Mouse (Mus musculus) adrenal gland, postnatal 10 days (tissue): Measurements from ENCODE around the gene Cacnb4. TPM values are rescaled to one million over a fixed set of nuclear protein-coding genes. Genes with fewer than 3 reads are reported as not detected.
A peak's percentile ranks its signal among the peaks of the same experiment; 100 is the strongest.

Experiments used
- DNase-seq: peaks from one replicate; pipeline ENCODE4 v3.0.0; 2021; ENCODE audit warnings: mixed read lengths
- total RNA-seq, 2 experiments: library from RNA; stranded (reverse); gene quantifications; 2 replicates each; pipeline ENCODE4 v1.2.3; 2021

The Cacnb4 gene
- total RNA-seq, 2 experiments from 2014 or later, result 0.36 to 1.4 TPM

GRCm38 (mm10) chr2:52567421-52567820, 109.2 kb downstream of the Cacnb4 start:
- DNase-seq, result no peak

GRCm38 (mm10) chr2:52563277-52563676, 113.4 kb downstream of the Cacnb4 start:
- no peak for DNase-seq

GRCm38 (mm10) chr2:52562356-52562755, 114.3 kb downstream of the Cacnb4 start:
- no peak for DNase-seq

GRCm38 (mm10) chr2:52561137-52561536, 115.5 kb downstream of the Cacnb4 start:
- no peak for DNase-seq

GRCm38 (mm10) chr2:52560266-52560665, 116.4 kb downstream of the Cacnb4 start:
- no peak for DNase-seq

GRCm38 (mm10) chr2:52558411-52558810, 118.2 kb downstream of the Cacnb4 start:
- peak; percentile 7 for DNase-seq

DNA sequence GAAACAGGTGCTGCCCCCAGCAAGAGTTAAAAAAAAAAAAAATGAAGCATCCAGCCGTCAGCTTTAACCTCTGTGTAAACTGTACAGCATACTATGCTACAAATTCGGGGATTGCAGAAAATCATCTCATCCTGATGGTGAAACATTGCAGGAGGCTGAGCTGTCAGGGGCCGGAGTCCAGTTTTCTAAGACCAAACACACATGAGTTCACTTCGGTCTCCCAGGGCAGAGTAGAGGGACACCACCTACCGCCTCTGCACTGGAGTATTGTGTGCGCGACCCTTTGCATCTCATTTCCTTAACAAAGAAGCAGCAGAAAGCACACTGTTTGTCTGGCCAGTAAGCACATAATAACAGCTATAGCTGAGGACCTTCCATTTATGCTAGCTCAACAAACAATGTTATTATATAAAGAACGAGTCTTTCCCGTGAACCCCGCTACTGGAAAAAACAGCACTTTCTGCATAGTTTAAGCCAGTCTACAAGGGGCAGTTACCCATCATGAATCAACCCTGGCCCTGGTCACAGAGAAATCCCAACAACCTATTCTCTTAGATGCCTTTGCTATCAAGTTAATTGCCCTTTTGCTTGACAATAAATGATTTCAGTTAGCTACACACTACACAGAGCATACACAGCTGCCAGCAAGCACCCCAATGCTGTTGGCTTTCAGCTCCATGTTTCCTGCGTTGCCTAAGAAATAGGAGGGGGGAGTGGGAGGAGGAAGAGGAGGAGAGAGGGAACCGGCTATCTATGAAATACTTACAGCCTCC, 118.9 kb downstream of the Cacnb4 start:
- DNase-seq, result no peak

- no peak for DNase-seq
Measured at GRCm38 (mm10) chr2:52556961-52557326, 119.7 kb downstream of the Cacnb4 start.

DNA sequence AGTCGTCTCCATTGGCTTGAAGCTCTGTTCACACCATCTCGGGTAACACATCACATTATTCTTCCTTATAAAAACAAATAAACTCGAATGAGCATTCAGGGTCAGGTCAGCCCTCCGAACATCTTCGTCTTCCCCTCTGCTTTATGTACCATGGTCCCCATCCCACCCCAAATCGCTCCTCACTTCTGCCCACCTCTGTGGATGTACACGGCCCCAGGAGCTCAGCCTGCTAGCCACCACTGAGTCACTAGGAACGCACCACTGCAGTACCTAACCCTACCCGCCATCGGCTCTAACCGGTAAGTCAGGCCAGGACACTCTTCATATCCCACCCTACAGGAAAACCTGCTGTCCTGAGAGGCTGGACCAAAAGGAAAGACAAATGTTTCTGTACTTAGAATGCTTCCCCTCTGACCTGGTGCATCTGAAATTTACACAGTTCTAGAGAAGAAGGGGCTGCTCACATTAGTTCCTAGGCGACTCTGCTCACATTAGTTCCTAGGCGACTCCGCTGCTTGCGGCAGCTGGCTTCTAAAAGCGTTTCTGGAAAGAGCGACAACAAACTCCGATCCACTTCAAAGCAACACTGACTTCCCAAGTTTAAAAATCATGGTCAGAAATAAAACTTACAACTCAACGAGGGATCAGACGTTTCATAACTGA, 120.2 kb downstream of the Cacnb4 start:
- no peak for DNase-seq

DNA sequence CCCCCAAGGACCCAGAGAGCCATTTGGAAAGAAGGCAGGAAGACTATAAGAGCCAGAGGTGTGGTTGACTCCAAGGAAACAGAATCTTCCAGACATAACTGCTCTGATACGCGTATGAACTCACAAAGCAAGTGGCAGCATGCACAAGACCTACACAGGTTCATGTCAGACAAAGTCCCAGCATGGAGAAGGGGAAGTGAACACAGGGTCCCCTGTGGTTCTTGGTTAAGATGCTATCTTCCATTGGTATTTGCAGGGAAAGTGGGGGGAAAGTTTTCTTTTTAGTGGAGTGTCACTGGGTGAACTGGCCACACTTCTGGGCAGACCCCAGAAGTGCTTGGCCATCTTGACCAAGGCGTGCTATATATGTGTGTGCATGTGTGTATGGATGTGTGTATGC, 128.2 kb downstream of the Cacnb4 start:
- DNase-seq, result no peak

DNA sequence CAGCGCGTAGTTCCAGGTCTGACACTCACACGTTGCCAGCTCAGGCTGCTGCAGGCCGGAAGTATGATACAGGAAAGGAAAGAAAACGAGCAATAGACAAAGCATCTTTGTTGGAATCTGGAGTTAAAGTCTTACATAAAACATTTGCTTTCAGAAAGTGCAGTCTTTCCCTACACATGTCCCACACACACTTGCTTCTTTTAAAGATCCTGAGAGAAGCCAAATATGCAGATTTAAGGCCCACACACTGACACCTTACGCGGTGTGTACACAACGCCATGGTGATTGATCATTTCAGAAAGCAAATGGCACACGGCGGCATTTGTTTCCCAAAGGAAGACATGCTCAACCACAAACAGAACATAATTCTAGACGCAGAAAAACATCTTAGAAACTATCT, 129.3 kb downstream of the Cacnb4 start:
- no peak for DNase-seq

DNA sequence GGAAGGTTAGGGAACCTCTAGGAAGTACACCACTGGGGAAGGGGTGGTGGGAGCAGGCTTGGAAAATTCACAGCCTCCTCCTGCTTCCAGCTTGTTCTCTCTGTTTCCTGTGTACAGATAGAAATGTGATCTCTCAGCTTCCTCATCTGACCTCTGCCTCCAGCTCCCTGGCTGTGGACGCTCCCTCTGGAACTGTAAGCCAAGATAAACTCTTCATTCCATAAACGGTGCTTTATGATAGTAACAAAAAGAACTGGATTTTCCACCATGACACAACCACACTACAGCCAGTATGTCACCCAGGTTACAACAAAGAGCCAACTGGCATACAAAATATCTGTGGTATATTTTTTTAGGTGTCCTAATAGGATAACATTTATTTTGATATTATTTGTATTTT, 132.1 kb downstream of the Cacnb4 start:
- no peak for DNase-seq

GRCm38 (mm10) chr2:52541068-52541467, 135.6 kb downstream of the Cacnb4 start:
- DNase-seq, result no peak

DNA sequence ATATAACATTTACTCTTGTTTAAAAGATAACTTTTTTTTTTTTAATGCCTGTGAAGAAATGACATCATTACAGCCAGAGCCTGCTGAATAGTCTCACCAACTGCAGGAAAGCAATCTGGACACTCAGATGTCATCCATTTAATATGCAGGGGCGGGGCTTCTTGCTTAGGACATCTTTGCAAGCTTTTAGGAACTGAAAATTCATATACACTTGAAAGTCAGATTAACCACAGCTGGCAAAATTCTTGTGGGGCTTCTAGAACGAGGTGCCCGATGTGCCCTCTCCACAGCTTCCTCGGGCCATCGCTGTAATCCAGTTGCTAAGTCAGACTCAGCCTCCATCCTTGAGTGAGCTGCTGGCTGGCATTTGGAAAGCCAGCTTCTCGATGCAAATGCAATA, 137.3 kb downstream of the Cacnb4 start:
- DNase-seq, result no peak

- no peak for DNase-seq
Measured at GRCm38 (mm10) chr2:52537645-52538044, 139.0 kb downstream of the Cacnb4 start.

GRCm38 (mm10) chr2:52537155-52537554, 139.5 kb downstream of the Cacnb4 start:
- peak; percentile 11 for DNase-seq

GRCm38 (mm10) chr2:52536511-52536910, 140.1 kb downstream of the Cacnb4 start:
- no peak for DNase-seq

DNA sequence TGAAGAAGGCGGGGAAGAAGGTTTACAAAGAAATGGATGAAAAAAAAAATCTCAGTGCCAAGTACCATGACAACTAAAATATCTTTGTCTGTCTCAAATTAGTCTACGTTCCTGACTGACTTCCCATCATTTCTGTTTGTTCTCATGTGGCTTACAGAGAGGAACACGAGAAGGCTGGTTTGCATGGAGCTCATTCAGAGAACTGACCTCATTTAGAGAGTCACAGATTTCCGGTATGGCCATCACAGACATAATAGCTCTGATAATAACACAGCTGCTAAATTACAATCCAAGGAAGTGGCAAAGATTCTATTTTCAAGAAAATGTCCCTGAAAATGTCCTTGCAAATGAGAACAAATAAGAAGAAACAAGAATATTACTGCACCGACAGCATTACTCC, 142.9 kb downstream of the Cacnb4 start:
- no peak for DNase-seq

DNA sequence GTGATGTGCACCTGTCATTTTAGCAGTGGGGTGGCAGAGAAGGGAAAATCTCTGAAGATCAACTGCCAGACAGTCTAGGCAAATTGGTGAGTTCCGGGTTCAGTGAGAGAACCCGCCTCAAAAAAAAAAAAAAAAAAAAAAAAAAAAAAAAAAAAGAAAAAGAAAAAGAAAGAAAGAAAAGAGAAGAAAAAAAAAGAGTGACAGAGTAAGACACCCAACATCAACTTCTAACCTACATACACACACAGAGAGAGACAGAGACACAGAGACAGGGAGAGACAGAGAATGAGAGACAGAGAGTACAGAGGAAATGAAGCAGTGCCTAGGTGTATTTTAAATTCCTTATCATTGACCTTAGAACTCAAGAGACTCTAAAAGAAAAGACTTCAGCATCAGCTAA, 146.1 kb downstream of the Cacnb4 start:
- DNase-seq, result no peak

DNA sequence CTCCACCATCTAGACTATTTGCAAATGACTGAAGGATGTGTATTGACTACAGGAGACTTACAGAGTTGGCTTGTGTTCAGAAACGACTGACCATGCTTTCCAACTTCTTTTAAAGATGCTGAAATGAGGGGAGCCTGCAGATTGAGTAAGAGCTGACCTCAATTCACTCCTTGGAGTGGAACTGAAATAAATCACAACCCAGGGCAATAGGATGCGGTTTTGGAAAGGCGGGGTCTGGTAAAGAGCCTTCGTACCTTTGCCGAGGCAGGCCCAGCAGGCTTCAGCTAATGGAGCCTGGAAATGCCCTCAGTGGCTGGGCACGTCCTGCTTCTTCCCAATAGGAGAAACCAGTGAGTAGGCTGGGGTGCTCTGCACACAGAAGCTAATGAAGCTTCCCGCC, 147.4 kb downstream of the Cacnb4 start:
- no peak for DNase-seq

DNA sequence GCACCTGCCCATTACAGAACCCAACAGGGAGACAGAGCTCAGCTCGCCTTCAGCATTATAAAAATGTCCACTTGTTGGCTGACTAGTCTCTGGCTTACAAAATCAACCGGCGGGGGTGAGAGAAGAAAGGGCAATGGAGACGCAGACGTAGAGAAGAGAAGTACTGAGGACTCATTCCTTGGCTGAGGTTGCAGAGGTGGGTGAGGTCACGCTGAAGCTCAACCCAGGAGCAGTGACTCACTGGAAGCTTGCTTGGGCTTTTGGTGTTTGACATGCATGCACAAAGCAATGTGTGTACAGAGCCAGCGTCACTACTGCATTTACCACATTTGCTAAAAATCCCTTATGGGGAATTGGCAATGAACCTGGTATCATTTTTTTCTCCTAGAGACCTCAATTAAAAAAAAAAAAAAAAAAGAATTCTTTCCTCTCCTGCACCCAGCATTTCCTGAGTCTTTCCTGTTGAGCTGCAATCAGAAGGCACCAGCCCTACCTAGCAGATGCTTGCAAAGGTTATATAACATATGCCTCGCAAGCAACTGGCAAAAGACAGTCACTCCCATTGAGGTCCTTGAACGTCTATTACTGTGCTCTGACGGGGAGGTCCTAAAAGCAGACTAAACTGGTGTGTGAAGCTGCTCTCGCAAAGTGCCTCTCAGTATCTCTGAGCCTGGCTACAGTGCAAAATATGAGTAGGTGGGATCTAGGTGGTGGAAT, 150.6 kb downstream of the Cacnb4 start:
- DNase-seq, result peak; percentile 14

DNA sequence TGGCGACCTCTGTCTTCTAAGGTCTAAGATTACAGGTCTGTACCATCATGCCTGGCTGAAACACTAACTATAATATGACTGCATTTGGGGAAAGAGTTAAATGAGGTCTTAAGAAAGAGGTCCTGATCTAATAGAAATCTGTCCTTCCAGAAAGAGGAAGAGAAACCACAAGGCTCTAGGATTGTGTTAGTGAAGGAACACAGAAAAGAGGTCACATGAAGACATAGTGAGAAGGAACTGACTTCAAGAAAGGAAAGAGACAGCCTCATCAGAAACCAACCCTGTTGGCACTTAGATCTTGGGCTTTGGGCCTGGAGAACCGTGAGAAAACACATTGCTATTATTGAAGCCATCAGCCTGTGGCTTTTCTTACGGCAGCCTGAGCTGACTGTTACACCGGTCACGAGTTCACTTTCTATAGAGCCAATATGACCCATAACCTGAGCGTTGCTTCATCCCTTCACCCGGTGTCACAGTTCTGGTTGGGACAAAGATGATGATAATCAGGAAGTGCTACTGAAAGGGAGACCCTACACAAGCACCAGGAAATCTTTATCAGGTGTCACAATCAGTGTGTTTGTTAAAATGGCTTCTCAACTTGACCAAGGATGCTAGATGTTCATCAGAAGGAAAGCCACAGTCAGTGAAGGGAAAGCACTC, 153.4 kb downstream of the Cacnb4 start:
- no peak for DNase-seq

DNA sequence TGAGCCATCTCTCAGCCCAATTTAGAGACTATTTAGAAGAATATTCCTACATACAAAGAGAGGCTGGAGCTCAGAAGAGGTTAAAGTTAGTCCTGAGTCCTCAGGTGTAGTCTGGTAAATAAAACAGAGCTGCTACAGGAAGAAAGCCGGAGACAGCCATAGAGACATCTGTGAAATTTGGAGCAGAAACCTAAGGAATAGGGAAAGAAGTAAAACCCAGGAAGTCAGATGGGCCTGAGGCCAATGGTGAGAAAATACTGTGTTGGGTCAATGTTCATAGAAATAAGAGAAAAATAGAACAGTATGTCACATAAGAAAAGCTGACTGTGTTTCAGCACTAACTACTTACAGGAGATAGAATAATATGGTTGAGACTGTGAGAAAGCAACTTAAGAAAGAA, 155.6 kb downstream of the Cacnb4 start:
- DNase-seq, result no peak
